Mouse (Mus musculus) stomach, postnatal 0 days (tissue): ENCODE measurements at regions not wholly inside any gene's neighbourhood (a gene's known extent, or its start where the extent isn't known, plus 50 kb on each side); places are given as distances from the start of the nearest gene placed in this dataset.
"Not testable (repeated sequence)": the region's sequence is repeated elsewhere in the genome, so short reads cannot be mapped to it uniquely, and the experiment has no call there.

Experiments used
- ATAC-seq: fragments of 200-750 bp; cut with Nextera tagmentation; 2 replicates; pipeline ENCODE4 v1.8.0; 2017; ENCODE audit not compliant: low FRiP score, low TSS enrichment
- DNase-seq: peaks from one replicate; pipeline ENCODE4 v3.0.0-alpha.2; 2016; ENCODE audit warnings: low spot score
- H3K27ac ChIP-seq: fragments of 300-500 bp; sonication (generic); replicated peaks from 2 replicates; pipeline ENCODE4 v1.5.1; 2014; ENCODE audit warnings: mild to moderate bottlenecking, control low read depth
- H3K27me3 ChIP-seq: fragments of 300-500 bp; sonication (generic); 2 replicates; pipeline ENCODE4 v1.6.1; 2014; ENCODE audit warnings: low read length; ENCODE audit not compliant: control insufficient read depth, insufficient read depth
- H3K36me3 ChIP-seq: fragments of 300-500 bp; sonication (generic); 2 replicates; pipeline ENCODE4 v1.6.1; 2014; ENCODE audit warnings: low read length, mixed read lengths; ENCODE audit not compliant: control insufficient read depth, insufficient read depth
- H3K4me1 ChIP-seq: fragments of 300-500 bp; sonication (generic); replicated peaks from 2 replicates; pipeline ENCODE4 v1.6.1; 2014; ENCODE audit warnings: antibody characterized with exemption; ENCODE audit not compliant: control insufficient read depth, insufficient read depth
- H3K4me2 ChIP-seq: fragments of 300-500 bp; sonication (generic); replicated peaks from 2 replicates; pipeline ENCODE4 v1.6.1; 2014; ENCODE audit warnings: low read depth, mild to moderate bottlenecking, control low read depth, moderate library complexity
- H3K4me3 ChIP-seq: fragments of 300-500 bp; sonication (generic); 2 replicates; pipeline ENCODE4 v1.5.1; 2014; ENCODE audit warnings: low read depth, low read length, control low read depth
- H3K9ac ChIP-seq: fragments of 300-500 bp; sonication (generic); 2 replicates; pipeline ENCODE4 v1.6.1; 2014; ENCODE audit warnings: mild to moderate bottlenecking, low read length, control low read depth, mixed read lengths
- H3K9me3 ChIP-seq: fragments of 300-500 bp; sonication (generic); 2 replicates; pipeline ENCODE4 v1.6.1; 2016; ENCODE audit warnings: low read length; ENCODE audit not compliant: control insufficient read depth
- CTCF ChIP-seq: IDR thresholded peaks from 2 replicates; pipeline ENCODE4 v1.5.1; 2016; ENCODE audit warnings: antibody characterized with exemption, low read depth, mild to moderate bottlenecking, moderate library complexity
- EP300 ChIP-seq: optimal IDR thresholded peaks from 2 replicates; pipeline ENCODE3; 2016; ENCODE audit warnings: antibody characterized with exemption
- WGBS: fragments of 180-500 bp; shearing (Covaris S2); extraction: QIAGEN DNeasy Blood & Tissue Kit; methylation state at CpG from one replicate; pipeline ENCODE4 v1.1.7; 2014; 5-methylcytosine and 5-hydroxymethylcytosine counted together

DNA sequence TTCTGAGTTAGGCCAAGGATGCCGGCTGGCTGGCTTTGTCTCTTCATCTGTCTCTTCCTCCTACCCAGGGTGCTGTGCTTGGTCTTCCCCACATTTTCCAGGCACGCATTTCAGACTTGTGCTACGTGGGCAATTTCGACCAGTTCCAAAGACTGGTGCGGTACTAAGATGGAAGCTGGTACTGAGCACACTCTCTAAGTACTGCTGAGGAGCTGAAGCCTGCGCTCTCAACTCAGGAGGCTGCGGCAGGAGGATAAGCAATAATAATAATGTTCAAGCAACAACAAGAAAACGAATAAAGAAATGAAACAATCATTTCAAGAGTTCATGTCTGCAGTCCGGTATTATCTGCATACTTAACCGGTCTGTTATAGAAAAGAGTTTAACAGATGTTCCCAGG lies 127.9 kb downstream of the Tpbg start:
- H3K4me1 ChIP-seq, result no peaks in the 10 kb centered on the region
- H3K27ac ChIP-seq, result no peak overlapping the region
- TF ChIP-seq EP300, result no peak
- no peak for TF ChIP-seq CTCF
- H3K4me3 ChIP-seq, result no peak overlapping the region
- ATAC-seq (no peak), DNase-seq (no peak)
- no peak overlapping the region for H3K4me2 ChIP-seq
- WGBS, result 82% methylated on average over 10 of the region's 10 CpGs
- no peaks in the 10 kb centered on the region for H3K36me3 ChIP-seq
- no peaks in the 10 kb centered on the region for H3K27me3 ChIP-seq
- no peak overlapping the region for H3K9ac ChIP-seq
- no peaks in the 10 kb centered on the region for H3K9me3 ChIP-seq

- no peaks in the 10 kb centered on the region for H3K9me3 ChIP-seq
- no peak for ATAC-seq
- no peak for DNase-seq
- no peak overlapping the region for H3K9ac ChIP-seq
- H3K4me1 ChIP-seq, result no peaks in the 10 kb centered on the region
- H3K27me3 ChIP-seq, result no peaks in the 10 kb centered on the region
- WGBS, result 84% methylated on average over 5 of the region's 5 CpGs
- no peak overlapping the region for H3K4me3 ChIP-seq
- no peak overlapping the region for H3K4me2 ChIP-seq
- TF ChIP-seq EP300 (no peak), CTCF (no peak)
- no peaks in the 10 kb centered on the region for H3K36me3 ChIP-seq
- H3K27ac ChIP-seq, result no peak overlapping the region
These were observed 139.2 kb downstream of the Tpbg start for GRCm38 (mm10) chr9:85981428-85981827.

DNA sequence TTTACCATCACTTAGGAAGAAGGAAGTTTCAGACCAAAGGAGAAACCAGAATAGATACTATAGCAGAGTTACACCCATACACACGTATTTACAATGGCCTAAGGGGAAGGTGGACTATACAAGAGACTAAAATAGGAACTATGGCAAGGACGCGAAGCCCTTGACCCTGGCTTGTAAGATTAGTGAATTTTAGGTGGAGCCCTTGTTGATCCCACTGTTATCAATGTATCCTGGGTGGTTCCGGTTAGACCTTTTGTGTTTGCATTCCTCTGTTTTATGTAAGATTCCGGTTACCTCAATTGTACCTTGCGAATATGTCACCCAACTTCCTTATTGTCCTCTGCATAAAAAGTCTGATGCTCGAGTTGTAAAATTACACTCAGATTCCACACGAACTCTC lies 141.3 kb downstream of the Tpbg start:
- H3K36me3 ChIP-seq, H3K9me3 ChIP-seq, H3K4me1 ChIP-seq, H3K4me3 ChIP-seq, H3K4me2 ChIP-seq, H3K27me3 ChIP-seq, DNase-seq, ATAC-seq, H3K9ac ChIP-seq, H3K27ac ChIP-seq: not testable (repeated sequence)
- WGBS, result 90% methylated on average over 7 of the region's 8 CpGs

DNA sequence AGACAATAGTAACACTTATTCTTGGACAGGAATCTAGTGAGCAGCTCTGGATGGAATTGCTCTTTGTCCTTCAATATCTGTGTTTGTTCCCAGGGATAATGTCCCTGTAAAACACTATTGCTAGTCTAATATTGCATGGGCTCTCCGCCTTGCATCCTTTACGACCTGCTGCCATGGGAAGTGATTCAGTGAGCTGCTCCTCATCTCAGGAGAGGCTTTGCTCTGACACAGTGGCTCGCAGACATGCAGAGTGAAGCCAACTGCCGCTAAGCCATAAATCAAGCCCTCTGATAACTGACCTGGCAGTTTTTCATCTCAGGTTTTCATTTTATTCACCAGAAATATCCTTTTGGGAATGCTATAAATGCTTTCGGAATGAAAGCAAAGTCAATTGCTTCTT lies 143.5 kb downstream of the Tpbg start:
- H3K4me1 ChIP-seq, result no peaks in the 10 kb centered on the region
- no peak for DNase-seq
- no peak overlapping the region for H3K27ac ChIP-seq
- H3K9me3 ChIP-seq, result no peaks in the 10 kb centered on the region
- 43% methylated on average over 5 of the region's 5 CpGs for WGBS
- ATAC-seq, result no peak
- TF ChIP-seq CTCF, result no peak
- no peak for TF ChIP-seq EP300
- no peak overlapping the region for H3K4me3 ChIP-seq
- no peaks in the 10 kb centered on the region for H3K27me3 ChIP-seq
- H3K36me3 ChIP-seq, result no peaks in the 10 kb centered on the region
- no peak overlapping the region for H3K9ac ChIP-seq
- H3K4me2 ChIP-seq, result no peak overlapping the region

- Histone ChIP-seq H3K4me2 (no peak overlapping the region), H3K9ac (no peak overlapping the region), H3K27ac (no peak overlapping the region), H3K27me3 (no peaks in the 10 kb centered on the region), H3K4me3 (no peak overlapping the region), H3K9me3 (no peaks in the 10 kb centered on the region), H3K4me1 (no peaks in the 10 kb centered on the region), H3K36me3 (no peaks in the 10 kb centered on the region)
- 40% methylated on average over 2 of the region's 2 CpGs for WGBS
- ATAC-seq (no peak), DNase-seq (no peak)
- TF ChIP-seq EP300 (no peak), CTCF (no peak)
These were observed 144.0 kb downstream of the Tpbg start for GRCm38 (mm10) chr9:85986142-85986541.

DNA sequence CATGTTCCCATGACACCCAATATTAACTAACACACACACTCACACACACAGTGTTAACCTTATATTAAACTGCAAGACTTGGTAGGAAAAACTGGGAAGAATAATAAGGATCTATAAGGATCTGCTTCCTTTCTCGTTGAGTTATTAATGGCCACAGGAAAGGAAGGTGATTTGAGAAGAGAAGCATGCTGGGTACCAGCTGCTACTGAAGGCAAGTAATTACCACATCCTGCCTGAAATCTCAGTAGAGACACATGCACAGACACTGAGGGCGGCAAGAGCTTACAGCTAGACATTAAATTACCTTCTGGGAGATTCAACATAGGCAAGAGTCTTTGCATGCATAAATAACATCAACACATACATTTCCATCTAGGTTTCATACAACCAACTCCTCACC lies 160.8 kb downstream of the Tpbg start:
- Histone ChIP-seq H3K9me3 (no peaks in the 10 kb centered on the region), H3K4me3 (no peak overlapping the region), H3K36me3 (no peaks in the 10 kb centered on the region), H3K27ac (no peak overlapping the region), H3K4me1 (no peaks in the 10 kb centered on the region), H3K9ac (no peak overlapping the region), H3K27me3 (no peaks in the 10 kb centered on the region), H3K4me2 (no peak overlapping the region)
- TF ChIP-seq CTCF (no peak), EP300 (no peak)
- WGBS, result 67% methylated on average over 2 of the region's 2 CpGs
- DNase-seq, result no peak
- ATAC-seq, result no peak
